Mouse (Mus musculus): ENCODE data around the gene Suox. TPM values are rescaled to one million over a fixed set of nuclear protein-coding genes. Genes with fewer than 3 reads are reported as not detected.
"Not testable (repeated sequence)": the region's sequence is repeated elsewhere in the genome, so short reads cannot be mapped to it uniquely, and the experiment has no call there.

Gene Suox
- total RNA-seq (2021), result 10 to 100 TPM; 11.4 to 13.3 TPM

- peak; percentile 68 to 76 for DNase-seq (ENCODE audit: extremely low spot score in 1 of 2, low spot score in 1 of 2)
Observed at GRCm38 (mm10) chr10:128673763-128674468, at the start of gene Suox. TSS of gene Suox (minus strand) at chr10:128674073.

GRCm38 (mm10) chr10:128715559-128716537, 42.0 kb upstream of the Suox start:
- DNase-seq (ENCODE audit: extremely low spot score in 1 of 2, low spot score in 1 of 2), result no peak

- not testable (repeated sequence) for DNase-seq (ENCODE audit: extremely low spot score in 1 of 2, low spot score in 1 of 2)
Observed at GRCm38 (mm10) chr10:128711318-128711717, 37.4 kb upstream of the Suox start.

GRCm38 (mm10) chr10:128705317-128705693, 31.4 kb upstream of the Suox start:
- DNase-seq (ENCODE audit: extremely low spot score in 1 of 2, low spot score in 1 of 2), result no peak

GRCm38 (mm10) chr10:128704491-128705316, 30.8 kb upstream of the Suox start, which contains the start of gene Cdk2:
TSS of gene Cdk2 (minus strand) at chr10:128705031.
- peak; percentile 65 to 75 for DNase-seq (ENCODE audit: extremely low spot score in 1 of 2, low spot score in 1 of 2)

GRCm38 (mm10) chr10:128703895-128704294, 30.0 kb upstream of the Suox start, which contains the start of gene Pmel:
TSS of gene Pmel (plus strand) at chr10:128704195.
- DNase-seq (ENCODE audit: extremely low spot score in 1 of 2, low spot score in 1 of 2), result no peak

- DNase-seq (ENCODE audit: extremely low spot score in 1 of 2, low spot score in 1 of 2), result no peak
Observed at GRCm38 (mm10) chr10:128702328-128703007, 28.6 kb upstream of the Suox start.

GRCm38 (mm10) chr10:128700712-128701111, 26.8 kb upstream of the Suox start:
- no peak for DNase-seq (ENCODE audit: extremely low spot score in 1 of 2, low spot score in 1 of 2)

- no peak for DNase-seq (ENCODE audit: extremely low spot score in 1 of 2, low spot score in 1 of 2)
Observed at GRCm38 (mm10) chr10:128699611-128700010, 25.7 kb upstream of the Suox start.

GRCm38 (mm10) chr10:128699006-128699405, 25.1 kb upstream of the Suox start:
- DNase-seq (ENCODE audit: extremely low spot score in 1 of 2, low spot score in 1 of 2), result no peak

GRCm38 (mm10) chr10:128697072-128697725, 23.3 kb upstream of the Suox start:
- no peak for DNase-seq (ENCODE audit: extremely low spot score in 1 of 2, low spot score in 1 of 2)

GRCm38 (mm10) chr10:128695992-128696807, 22.3 kb upstream of the Suox start, which contains the start of gene Rab5b:
TSS of gene Rab5b (minus strand) at chr10:128696264.
- DNase-seq (ENCODE audit: extremely low spot score in 1 of 2, low spot score in 1 of 2), result peak; percentile 93 to 98

- no peak for DNase-seq (ENCODE audit: extremely low spot score in 1 of 2, low spot score in 1 of 2)
Observed at GRCm38 (mm10) chr10:128695411-128695991, 21.6 kb upstream of the Suox start.

- DNase-seq (ENCODE audit: extremely low spot score in 1 of 2, low spot score in 1 of 2), result no peak
Observed at GRCm38 (mm10) chr10:128674469-128675008, 666 bp upstream of the Suox start.

GRCm38 (mm10) chr10:128671148-128671547, 2.7 kb downstream of the Suox start:
- no peak for DNase-seq (ENCODE audit: extremely low spot score in 1 of 2, low spot score in 1 of 2)

- peak; percentile 54 to 61 for DNase-seq (ENCODE audit: extremely low spot score in 1 of 2, low spot score in 1 of 2)
Observed at GRCm38 (mm10) chr10:128668790-128669672, 4.8 kb downstream of the Suox start.

- DNase-seq (ENCODE audit: extremely low spot score in 1 of 2, low spot score in 1 of 2), result no peak
Observed at GRCm38 (mm10) chr10:128665806-128666205, 8.1 kb downstream of the Suox start.

Measured in layer of hippocampus, postnatal 25 days (tissue).